ENCODE assay signal across 10 mouse cellular contexts in the genomic region with DNA sequence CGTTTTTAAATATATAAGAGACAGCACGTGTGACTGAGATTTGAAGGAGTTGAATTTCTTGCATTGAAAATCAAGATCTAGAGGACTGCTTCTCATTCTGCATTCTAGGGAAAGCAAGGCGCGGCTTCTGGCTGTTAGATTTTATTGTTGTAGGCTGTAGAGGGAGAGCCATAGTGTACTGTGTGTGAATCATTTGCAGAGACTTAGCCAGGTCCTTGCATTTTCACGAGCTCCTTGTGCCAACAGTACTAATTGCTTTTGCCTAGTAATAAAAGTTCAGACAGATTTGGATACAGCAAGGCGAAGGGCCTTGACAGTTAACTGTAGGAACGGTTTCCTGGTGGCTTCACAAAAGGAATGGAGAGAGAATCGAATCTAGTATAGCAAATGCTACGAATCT. TPM values are rescaled to one million over a fixed set of nuclear protein-coding genes. Genes with fewer than 3 reads are reported as not detected.
DNase-seq lines count a peak whose midpoint lies in the region; ATAC-seq lines count a peak whose summit lies in the region.
"Had no signal": no experiment of that assay in that cellular context is flagged by ENCODE, and none has a peak within 500 bp of the region (broad histone marks: within the 10 kb centered on the region; RNA-seq: fewer than 3 reads in every experiment).

No protein-coding gene starts in this region.

- H3K27me3 ChIP-seq in embryonic facial prominence, embryonic 12.5 days, result no peaks in the 10 kb centered on the region
- H3K27me3 ChIP-seq in forebrain, embryonic 16.5 days (replicated peaks; ENCODE audit: control insufficient read depth, insufficient read depth, low read length), result no peaks in the 10 kb centered on the region
- H3K27me3 ChIP-seq in neural tube, embryonic 13.5 days, result no peaks in the 10 kb centered on the region

- peak; percentile 45 for DNase-seq in kidney, adult 9 months
- DNase-seq in kidney, adult 8-10 months, result no peak
- DNase-seq in left cerebral cortex, adult 8-10 months (ENCODE audit: low spot score in 2 of 2), result no peak
- no peak for DNase-seq in cerebellum, adult 18-20 months
- DNase-seq: cerebellum, postnatal 14 days had no signal

- 75% methylated on average over 9 of the region's 9 CpGs for WGBS in embryonic facial prominence, embryonic 12.5 days
- 49% methylated on average over 9 of the region's 9 CpGs for WGBS in forebrain, embryonic 16.5 days
- WGBS in neural tube, embryonic 13.5 days, result 68% methylated on average over 9 of the region's 9 CpGs

- H3K36me3 ChIP-seq in embryonic facial prominence, embryonic 12.5 days, result peaks cover 4% of the 10 kb centered on the region; the same call in 1 of the 2 replicates
- no peaks in the 10 kb centered on the region for H3K36me3 ChIP-seq in forebrain, embryonic 16.5 days (ENCODE audit: control insufficient read depth, insufficient read depth)
- no peaks in the 10 kb centered on the region for H3K36me3 ChIP-seq in neural tube, embryonic 13.5 days
- H3K36me3 ChIP-seq: G1E had no signal

- peak overlapping the region; percentile 76 for H3K4me2 ChIP-seq in embryonic facial prominence, embryonic 12.5 days (replicated peaks)
- peak overlapping the region; percentile 93 for H3K4me2 ChIP-seq in forebrain, embryonic 16.5 days (ENCODE audit: low read length)
- peak overlapping the region; percentile 79 for H3K4me2 ChIP-seq in neural tube, embryonic 13.5 days

- ATAC-seq in embryonic facial prominence, embryonic 12.5 days (ENCODE audit: insufficient number of reproducible peaks, insufficient read depth, low FRiP score, low TSS enrichment), result no peak
- ATAC-seq in forebrain, embryonic 16.5 days, result no peak
- ATAC-seq in neural tube, embryonic 13.5 days (ENCODE audit: low read depth), result no peak
- ATAC-seq: inflammation-experienced regulatory T-cells, adult 6 months had no signal

- no peak overlapping the region for H3K9ac ChIP-seq in embryonic facial prominence, embryonic 12.5 days
- H3K9ac ChIP-seq in forebrain, embryonic 16.5 days (replicated peaks; ENCODE audit: low read depth, low read length), result no peak overlapping the region
- H3K9ac ChIP-seq in neural tube, embryonic 13.5 days, result no peak overlapping the region

- H3K4me1 ChIP-seq in embryonic facial prominence, embryonic 12.5 days, result peaks cover 36% of the 10 kb centered on the region
- peaks cover 47% of the 10 kb centered on the region for H3K4me1 ChIP-seq in forebrain, embryonic 16.5 days (replicated peaks; ENCODE audit: control insufficient read depth, insufficient read depth, low read length)
- peaks cover 70% of the 10 kb centered on the region for H3K4me1 ChIP-seq in neural tube, embryonic 13.5 days (replicated peaks)

- no peaks in the 10 kb centered on the region for H3K9me3 ChIP-seq in embryonic facial prominence, embryonic 12.5 days
- H3K9me3 ChIP-seq in forebrain, embryonic 16.5 days (ENCODE audit: control insufficient read depth, low read length), result no peaks in the 10 kb centered on the region
- H3K9me3 ChIP-seq in neural tube, embryonic 13.5 days, result no peaks in the 10 kb centered on the region

- H3K4me3 ChIP-seq in embryonic facial prominence, embryonic 12.5 days, result peak overlapping the region; percentile 88
- peak overlapping the region; percentile 18 for H3K4me3 ChIP-seq in forebrain, embryonic 16.5 days (replicated peaks; ENCODE audit: low read length)
- peak overlapping the region; percentile 63; the same call in 1 of the 2 replicates for H3K4me3 ChIP-seq in neural tube, embryonic 13.5 days

- H3K27ac ChIP-seq in embryonic facial prominence, embryonic 12.5 days, result no peak overlapping the region
- 0 out of 2 replicates have a peak overlapping the region, but pooled peaks have one; percentile 13 for H3K27ac ChIP-seq in forebrain, embryonic 16.5 days (ENCODE audit: low read length)
- H3K27ac ChIP-seq in neural tube, embryonic 13.5 days (replicated peaks), result no peak overlapping the region

RNA-seq across cellular contexts. Expression of a gene that starts 3.0 kb away (rescaled TPM):
- polyA plus RNA-seq in embryonic facial prominence, embryonic 12.5 days (2016; fragmentation: Nextera tagmentation; extraction: Ambion mirVana), result 239 and 253 TPM in 2 replicates
- polyA plus RNA-seq in forebrain, embryonic 16.5 days (2015; fragmentation: Nextera tagmentation; extraction: Ambion mirVana), result 196 and 203 TPM in 2 replicates
- polyA plus RNA-seq in neural tube, embryonic 13.5 days (2015; fragmentation: Nextera tagmentation; extraction: Ambion mirVana), result 175 and 178 TPM in 2 replicates
- total RNA-seq in left cerebral cortex, adult 8-10 months (2022), result 10 to 100 TPM in 1 of 4 experiments, 1 to 10 TPM in 3; 5.6 to 10.2 (median 8.4) TPM
- polyA plus RNA-seq: G1E had no signal

Comparison
In these comparisons a context has a peak if more than half of its experiments do, and no peak if none do; other contexts are left out.
1. H3K4me3 ChIP-seq: peak in every context shown above with its lines; median percentile 88 in embryonic facial prominence, embryonic 12.5 days; 63 in neural tube, embryonic 13.5 days; 18 in forebrain, embryonic 16.5 days.